Mouse (Mus musculus) ES-Bruce4 (cell line): ENCODE results near the gene Kmt5a.

Experiments used
- CTCF ChIP-seq: IDR thresholded peaks from one replicate; pipeline ENCODE4 v1.8.1; 2011; ENCODE audit warnings: low read depth, low read length
- POLR2A ChIP-seq: IDR thresholded peaks from one replicate; pipeline ENCODE4 v1.8.1; 2011; ENCODE audit warnings: low read length; ENCODE audit not compliant: insufficient read depth

GRCm38 (mm10) chr5:124410808-124411207, 28.9 kb upstream of the Kmt5a start:
- TF ChIP-seq POLR2A (no peak), CTCF (peak; percentile 18)
